Mouse (Mus musculus): Measurements from ENCODE around the gene Bicdl1.

DNA sequence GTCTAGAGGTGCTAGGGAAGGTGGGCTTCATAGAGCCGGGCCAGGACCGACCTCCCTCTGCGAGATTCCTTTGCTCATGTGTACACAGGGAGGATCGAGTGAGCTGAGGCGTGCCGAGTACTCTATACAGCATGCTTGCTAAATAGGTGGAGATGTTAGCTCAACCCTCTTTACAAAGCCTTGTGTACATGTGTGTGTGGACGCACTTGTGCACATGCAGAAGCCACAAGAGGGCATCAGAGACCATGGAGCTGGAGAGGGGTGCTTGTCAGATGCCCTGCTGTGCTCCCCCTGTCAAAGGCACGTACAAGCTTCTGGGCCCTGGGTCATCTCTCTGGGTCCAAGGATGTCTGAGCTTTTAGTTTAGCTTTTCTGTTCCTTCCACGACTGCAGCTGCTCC, 87.2 kb downstream of the Bicdl1 start:
- TF ChIP-seq CTCF (IDR thresholded peaks at IDR 0.05; ENCODE audit: control insufficient read depth, insufficient read depth, insufficient read length) (no peak), USF1 (IDR thresholded peaks at IDR 0.05; ENCODE audit: low read depth) (no peak), CEBPB (IDR thresholded peaks at IDR 0.05; ENCODE audit: low read depth) (no peak), MAX (IDR thresholded peaks at IDR 0.05) (no peak)
